Mouse (Mus musculus) megakaryocyte, embryonic 14.5 days (primary cell): ENCODE measurements around the gene Antxr1.

Experiments
- FLI1 ChIP-seq: IDR thresholded peaks from 2 replicates; pipeline ENCODE4 v1.6.1; 2012; ENCODE audit warnings: low read length, inconsistent platforms, mixed read lengths
- GATA1 ChIP-seq: IDR thresholded peaks from 3 replicates; pipeline ENCODE4 v1.6.1; 2012; ENCODE audit warnings: mixed read lengths, low read length, inconsistent platforms, borderline replicate concordance

GRCm38 (mm10) chr6:87273141-87273540 is 62.5 kb downstream of the Antxr1 start:
- TF ChIP-seq GATA1 (no peak), FLI1 (no peak)
